In the genomic region with DNA sequence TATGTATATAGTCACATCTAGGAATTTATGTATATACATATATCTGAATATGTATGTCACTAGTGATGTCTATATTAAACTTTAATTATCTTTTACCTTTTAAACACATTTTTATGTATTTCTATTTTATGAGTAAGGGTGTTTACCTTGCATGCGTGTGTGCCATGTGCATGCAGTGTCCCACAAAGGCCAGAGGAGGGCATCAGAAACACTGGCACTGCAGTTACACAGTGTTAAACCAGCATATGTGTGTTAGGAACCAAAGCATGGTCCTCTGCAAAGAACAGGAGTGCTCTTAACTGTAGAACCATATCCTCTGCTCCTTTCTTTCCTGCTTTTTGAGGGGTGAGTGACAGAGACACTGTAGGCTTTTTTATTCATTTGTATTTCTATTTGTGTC, we compare ENCODE assay signal across 27 mouse cellular contexts. TPM values are rescaled to one million over a fixed set of nuclear protein-coding genes. Genes with fewer than 3 reads are reported as not detected.
DNase-seq lines count a peak whose midpoint lies in the region; ATAC-seq and TF ChIP-seq lines count a peak whose summit lies in the region.
"Had no signal": no experiment of that assay in that cellular context is flagged by ENCODE, and none has a peak within 500 bp of the region (broad histone marks: within the 10 kb centered on the region; RNA-seq: fewer than 3 reads in every experiment).

No protein-coding gene starts in this region.

- TF ChIP-seq POLR2A in liver, adult 2 months (IDR thresholded peaks at IDR 0.05; ENCODE audit: extremely low read depth, insufficient read depth, low read length): no peak

- H3K36me3 ChIP-seq in liver, adult 2 months (ENCODE audit: control insufficient read depth, insufficient read depth, low read length): peaks cover 7% of the 10 kb centered on the region
- peaks cover 61% of the 10 kb centered on the region for H3K36me3 ChIP-seq in G1E (replicated peaks)

- no peak overlapping the region for H3K4me3 ChIP-seq in gastrocnemius, adult 2 months
- H3K4me3 ChIP-seq in liver, adult 2 months (ENCODE audit: insufficient read depth, low read depth, low read length): no peak overlapping the region
- no peak overlapping the region for H3K4me3 ChIP-seq in G1E (ENCODE audit: low read depth, low read length)
- H3K4me3 ChIP-seq: heart, embryonic 12.5 days; intestine, embryonic 15.5 days; liver, embryonic 13.5 days; midbrain, embryonic 10.5 days had no signal

- 95% methylated on average over 1 of the region's 1 CpGs for WGBS in liver, adult 2 months

- H3K27ac ChIP-seq in gastrocnemius, adult 2 months: no peak overlapping the region
- no peak overlapping the region for H3K27ac ChIP-seq in liver, adult 2 months (replicated peaks; ENCODE audit: insufficient read depth, low read depth, low read length)
- H3K27ac ChIP-seq: hindbrain, embryonic 14.5 days; intestine, embryonic 15.5 days; liver, embryonic 13.5 days; midbrain, embryonic 10.5 days had no signal

- H3K9ac ChIP-seq in liver, adult 2 months (ENCODE audit: low read depth, low read length): no peak overlapping the region
- H3K9ac ChIP-seq: heart, embryonic 12.5 days; hindbrain, embryonic 14.5 days; intestine, embryonic 15.5 days; liver, embryonic 13.5 days had no signal

- H3K79me2 ChIP-seq in liver, adult 2 months (ENCODE audit: control insufficient read depth, insufficient read depth, low read length): peaks cover 31% of the 10 kb centered on the region

- intact Hi-C loops in gastrocnemius, adult 2 months (cut with DNase I): no loop called here

- TF ChIP-seq CTCF in gastrocnemius, adult 2 months (IDR thresholded peaks at IDR 0.05): peak; percentile 10; the same call in 1 of the 2 replicates
- TF ChIP-seq CTCF in liver, adult 2 months (IDR thresholded peaks at IDR 0.05; ENCODE audit: low read depth, low read length): peak; percentile 33; the same call in 1 of the 2 replicates
- TF ChIP-seq CTCF in G1E (IDR thresholded peaks at IDR 0.05; ENCODE audit: low read depth, low read length): 0 out of 2 replicates have a peak, but pooled peaks have one; percentile 6

- peaks cover 5% of the 10 kb centered on the region for H3K9me3 ChIP-seq in G1E (replicated peaks)
- H3K9me3 ChIP-seq: intestine, embryonic 15.5 days; liver, embryonic 13.5 days had no signal

- no peaks in the 10 kb centered on the region for H3K27me3 ChIP-seq in liver, adult 2 months (ENCODE audit: control insufficient read depth, insufficient read depth, low read length)
- H3K27me3 ChIP-seq in G1E (ENCODE audit: insufficient read depth, low read length): no peaks in the 10 kb centered on the region
- H3K27me3 ChIP-seq: heart, embryonic 12.5 days; intestine, embryonic 15.5 days; liver, embryonic 13.5 days had no signal

- DNase-seq in gastrocnemius, adult 2 months: no peak
- no peak for DNase-seq in gastrocnemius, postnatal 4 days (ENCODE audit: low spot score in 2 of 2)
- no peak for DNase-seq in liver, adult 2 months (ENCODE audit: extremely low read depth, low read depth, low spot score)
- no peak for DNase-seq in liver
- peak; percentile 24 for DNase-seq in A20 (ENCODE audit: low read depth, low spot score)
- DNase-seq in G1E (ENCODE audit: low spot score): no peak
- DNase-seq in spleen, adult 12 weeks (ENCODE audit: low spot score): no peak
- DNase-seq in thymus, postnatal 4 days: no peak
- DNase-seq: adrenal gland, adult 2 months; cerebellum, adult 9-11 months; gastrocnemius, postnatal 36 days; layer of hippocampus, postnatal 36 days; left cerebral cortex, postnatal 4 days; liver, embryonic 13.5 days; lung, postnatal 14 days; retina, postnatal 1 day; thymus, postnatal 14 days had no signal

- H3K4me1 ChIP-seq in liver, adult 2 months (ENCODE audit: control insufficient read depth, insufficient read depth, low read length): peaks cover 20% of the 10 kb centered on the region
- H3K4me1 ChIP-seq in G1E (ENCODE audit: insufficient read depth, low read depth, low read length): peaks cover 22% of the 10 kb centered on the region
- H3K4me1 ChIP-seq: intestine, embryonic 15.5 days; midbrain, embryonic 10.5 days had no signal

- ATAC-seq in G1E (ENCODE audit: extremely low read depth, insufficient number of reproducible peaks, low FRiP score, poor library complexity, severe bottlenecking): no peak
- ATAC-seq: forebrain, embryonic 14.5 days; intestine, embryonic 15.5 days had no signal

RNA-seq across cellular contexts. Expression of a gene that starts 14.3 kb away (rescaled TPM):
- total RNA-seq in gastrocnemius, adult 2 months (2021): 10 to 100 TPM; 15.5 to 16.1 TPM
- total RNA-seq in gastrocnemius, postnatal 4 days (2021): 10 to 100 TPM; 29.7 to 34.7 TPM
- 40.7 and 43.6 TPM in 2 replicates for total RNA-seq in liver, adult 2 months (2014; rRNA removed)
- polyA plus RNA-seq in liver, adult 2 months (2012; rRNA removed): 16.4 and 21.8 TPM in 2 replicates
- 110 and 137 TPM in 2 replicates for total RNA-seq in G1E (2014; fragmentation: Nextera tagmentation)
- 79.4 and 91.5 TPM in 2 replicates for total RNA-seq in G1E (2017)
- 13.5 and 19.4 TPM in 2 replicates for polyA plus RNA-seq in G1E (2012)

RNA-seq across cellular contexts. Expression of a gene that starts 41.0 kb away (rescaled TPM):
- not detected for total RNA-seq in gastrocnemius, adult 2 months (2021)
- not detected for total RNA-seq in gastrocnemius, postnatal 4 days (2021)
- total RNA-seq in liver, adult 2 months (2014; rRNA removed): not detected in 2 replicates
- not detected in 2 replicates for polyA plus RNA-seq in liver, adult 2 months (2012; rRNA removed)
- total RNA-seq in G1E (2014; fragmentation: Nextera tagmentation) (not detected in 2 replicates), G1E (2017) (0.05 TPM in 1 of 2 replicates, not detected in the other)
- not detected in 2 replicates for polyA plus RNA-seq in G1E (2012)
- total RNA-seq: adrenal gland, adult 2 months; gastrocnemius, postnatal 36 days; heart, postnatal 25 days; layer of hippocampus, postnatal 36 days; left cerebral cortex, postnatal 4 days; monocyte, adult 5-6 weeks had no signal
- polyA plus RNA-seq: adrenal gland, adult 2 months; cortical plate, adult 2 months; embryonic facial prominence, embryonic 11.5 days; forebrain, embryonic 14.5 days; heart, embryonic 12.5 days; hindbrain, embryonic 14.5 days; intestine, embryonic 15.5 days; liver, embryonic 13.5 days; midbrain, embryonic 10.5 days; neural tube, embryonic 11.5 days had no signal
